Comparison of ENCODE assay signal across 13 mouse cellular contexts in the genomic region with DNA sequence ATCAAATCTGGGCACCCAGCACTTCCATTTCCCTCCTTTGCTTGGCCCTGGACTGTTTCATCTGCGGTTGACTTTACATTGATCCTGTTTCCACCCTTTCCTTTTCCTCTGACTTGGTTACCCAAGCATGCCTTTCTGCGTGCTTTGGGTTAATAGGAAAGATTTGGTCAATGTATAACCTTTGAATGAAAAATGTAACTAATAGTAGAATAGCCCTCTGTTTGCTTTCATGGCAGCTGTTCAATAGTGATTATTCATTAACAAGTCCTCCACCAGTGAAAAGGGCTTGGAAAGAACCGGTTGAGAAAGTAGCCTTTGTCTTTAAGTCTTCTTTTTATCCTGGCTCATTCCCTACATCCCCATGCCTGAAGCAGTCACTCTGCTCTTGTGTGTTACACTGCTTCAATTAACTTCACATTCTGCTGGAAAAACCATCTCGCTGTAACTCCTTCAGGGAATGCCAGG.
DNase-seq lines count a peak whose midpoint lies in the region; ATAC-seq and TF ChIP-seq lines count a peak whose summit lies in the region.
"Had no signal": no experiment of that assay in that cellular context is flagged by ENCODE, and none has a peak within 500 bp of the region (broad histone marks: within the 10 kb centered on the region; RNA-seq: fewer than 3 reads in every experiment).

No protein-coding gene starts in this region.

- no peaks in the 10 kb centered on the region for H3K9me3 ChIP-seq in limb, embryonic 14.5 days (ENCODE audit: control insufficient read depth, low read length)
- no peaks in the 10 kb centered on the region for H3K9me3 ChIP-seq in limb, embryonic 10.5 days (replicated peaks)
- H3K9me3 ChIP-seq in forebrain, embryonic 12.5 days = no peaks in the 10 kb centered on the region
- H3K9me3 ChIP-seq: hindbrain, embryonic 15.5 days; megakaryocyte, embryonic 14.5 days had no signal

- TF ChIP-seq POLR2A in limb, embryonic 14.5 days (IDR thresholded peaks at IDR 0.05; ENCODE audit: borderline replicate concordance, extremely low read depth, insufficient read depth, insufficient read length) = no peak

- no peak overlapping the region for H3K4me2 ChIP-seq in limb, embryonic 14.5 days (replicated peaks; ENCODE audit: low read depth, low read length, severe bottlenecking)
- H3K4me2 ChIP-seq in forebrain, embryonic 12.5 days = no peak overlapping the region
- H3K4me2 ChIP-seq: hindbrain, embryonic 15.5 days had no signal

- H3K4me1 ChIP-seq in limb, embryonic 14.5 days (ENCODE audit: control insufficient read depth, insufficient read depth, low read length) = no peaks in the 10 kb centered on the region
- H3K4me1 ChIP-seq in limb, embryonic 10.5 days = no peaks in the 10 kb centered on the region
- H3K4me1 ChIP-seq in forebrain, embryonic 12.5 days = peaks cover 3% of the 10 kb centered on the region; the same call in 1 of the 2 replicates
- H3K4me1 ChIP-seq: hindbrain, embryonic 15.5 days; megakaryocyte, embryonic 14.5 days had no signal

- H3K27me3 ChIP-seq in limb, embryonic 14.5 days (ENCODE audit: control insufficient read depth, insufficient read depth, low read length) = no peaks in the 10 kb centered on the region
- no peaks in the 10 kb centered on the region for H3K27me3 ChIP-seq in limb, embryonic 10.5 days (ENCODE audit: low read depth, poor library complexity, severe bottlenecking)
- peaks cover 3% of the 10 kb centered on the region; the same call in 1 of the 2 replicates for H3K27me3 ChIP-seq in forebrain, embryonic 12.5 days
- H3K27me3 ChIP-seq: hindbrain, embryonic 15.5 days; megakaryocyte, embryonic 14.5 days had no signal

- DNase-seq in limb, embryonic 14.5 days (ENCODE audit: low spot score) = peak; percentile 42
- DNase-seq in limb, embryonic 10.5 days (ENCODE audit: low spot score) = no peak
- peak; percentile 58 to 92 for DNase-seq in kidney, adult 8-10 months
- DNase-seq in lung, postnatal 10 days = peak; percentile 4
- no peak for DNase-seq in embryo, embryonic 11 days
- no peak for DNase-seq in left cerebral cortex, adult 18-20 months (ENCODE audit: low spot score in 2 of 2)
- no peak for DNase-seq in neural tube, embryonic 10.5 days (ENCODE audit: extremely low spot score, low spot score)
- DNase-seq: adrenal gland, postnatal 10 days; cerebellum, adult 11-12 months; spleen, adult 18-20 months had no signal

- H3K9ac ChIP-seq in limb, embryonic 14.5 days (ENCODE audit: low read depth, low read length, severe bottlenecking) = no peak overlapping the region
- no peak overlapping the region for H3K9ac ChIP-seq in forebrain, embryonic 12.5 days
- H3K9ac ChIP-seq: hindbrain, embryonic 15.5 days had no signal

- H3K36me3 ChIP-seq in limb, embryonic 14.5 days (ENCODE audit: control insufficient read depth, insufficient read depth, low read length) = no peaks in the 10 kb centered on the region
- no peaks in the 10 kb centered on the region for H3K36me3 ChIP-seq in limb, embryonic 10.5 days
- no peaks in the 10 kb centered on the region for H3K36me3 ChIP-seq in forebrain, embryonic 12.5 days (replicated peaks)
- H3K36me3 ChIP-seq: hindbrain, embryonic 15.5 days had no signal

- peak overlapping the region; percentile 0; the same call in 1 of the 2 replicates for H3K27ac ChIP-seq in limb, embryonic 14.5 days (replicated peaks; ENCODE audit: low read depth, low read length)
- no peak overlapping the region for H3K27ac ChIP-seq in limb, embryonic 10.5 days
- no peak overlapping the region for H3K27ac ChIP-seq in forebrain, embryonic 12.5 days
- H3K27ac ChIP-seq: hindbrain, embryonic 15.5 days had no signal

- ATAC-seq in limb, embryonic 14.5 days (ENCODE audit: low FRiP score, low read depth) = no peak
- peak; percentile 27; the same call in 1 of the 2 replicates for ATAC-seq in forebrain, embryonic 12.5 days (ENCODE audit: low FRiP score)

- whole genome bisulfite sequencing in limb, embryonic 14.5 days = 51% methylated on average over 4 of the region's 4 CpGs
- WGBS in limb, embryonic 10.5 days = 89% methylated on average over 4 of the region's 4 CpGs
- 13% methylated on average over 4 of the region's 4 CpGs for WGBS in forebrain, embryonic 12.5 days

- no peak overlapping the region for H3K4me3 ChIP-seq in limb, embryonic 14.5 days (replicated peaks; ENCODE audit: low read length)
- H3K4me3 ChIP-seq in limb, embryonic 10.5 days = no peak overlapping the region
- no peak overlapping the region for H3K4me3 ChIP-seq in forebrain, embryonic 12.5 days (replicated peaks)
- H3K4me3 ChIP-seq: hindbrain, embryonic 15.5 days; megakaryocyte, embryonic 14.5 days had no signal

Comparison
In these comparisons a context has a peak if more than half of its experiments do, and no peak if none do; other contexts are left out.
1. DNase-seq: peak in limb, embryonic 14.5 days (single experiment), kidney, adult 8-10 months (2 of 2) and lung, postnatal 10 days (single experiment); none in limb, embryonic 10.5 days (single experiment), embryo, embryonic 11 days (single experiment), left cerebral cortex, adult 18-20 months (0 of 2) and neural tube, embryonic 10.5 days (single experiment).